Mouse (Mus musculus): Measurements from ENCODE around the gene Dusp1. TPM values are rescaled to one million over a fixed set of nuclear protein-coding genes. Genes with fewer than 3 reads are reported as not detected.
A peak's percentile ranks its signal among the peaks of the same experiment; 100 is the strongest.

The Dusp1 gene
- polyA plus RNA-seq, 1 experiment from 2014 or later, result 27.1 TPM

DNA sequence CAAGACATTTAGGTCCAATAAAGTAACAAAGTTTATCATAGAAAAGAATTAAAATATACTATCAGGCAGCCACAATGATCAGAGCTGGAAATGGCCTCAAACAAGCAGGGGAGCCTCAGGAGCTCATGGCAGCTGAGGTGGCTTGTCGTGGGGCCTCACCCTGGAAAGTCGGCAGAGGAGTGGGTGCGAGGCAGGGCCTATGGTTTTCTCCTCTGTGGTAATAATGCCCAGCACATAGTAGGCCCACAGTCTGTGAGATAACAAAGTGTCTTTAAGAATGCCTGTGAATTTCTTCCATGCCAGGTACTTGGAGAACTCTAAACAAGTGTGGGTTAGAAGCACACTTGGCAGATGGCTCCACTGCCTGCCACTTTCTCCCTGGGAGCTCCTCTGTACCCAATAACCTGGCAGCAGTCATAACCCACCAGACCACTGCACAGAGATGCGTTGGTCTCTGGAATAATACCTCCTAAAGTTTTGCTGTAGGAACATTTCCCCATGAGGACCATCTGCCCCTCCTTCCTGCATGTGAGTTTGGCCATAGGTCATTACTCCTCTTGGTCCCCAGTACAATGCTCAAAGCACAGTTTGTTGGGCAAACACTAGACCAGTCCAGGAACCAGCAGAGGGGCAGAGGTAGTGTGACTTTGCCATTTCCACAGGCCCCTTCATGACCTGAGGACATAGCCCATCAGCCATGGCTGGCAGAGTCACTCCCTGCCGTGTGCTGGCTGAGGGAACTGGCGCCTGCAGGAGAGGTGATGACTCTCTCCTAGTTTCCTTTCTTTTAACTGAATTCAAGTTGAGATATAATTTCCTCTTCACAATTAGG, 48.3 kb downstream of the Dusp1 start:
- H3K9me3 ChIP-seq (ENCODE audit: control insufficient read depth, low read length), result no peaks in the 10 kb centered on the region
- H3K4me2 ChIP-seq (ENCODE audit: low read length), result no peak overlapping the region
- no peak overlapping the region for H3K4me3 ChIP-seq (ENCODE audit: low read length)
- peaks cover 5% of the 10 kb centered on the region; the same call in 1 of the 2 replicates for H3K4me1 ChIP-seq (ENCODE audit: control insufficient read depth, insufficient read depth, low read depth, low read length)
- H3K27ac ChIP-seq (ENCODE audit: low read depth, low read length), result no peak overlapping the region
- no peaks in the 10 kb centered on the region for H3K27me3 ChIP-seq (replicated peaks; ENCODE audit: control insufficient read depth, insufficient read depth, low read length)
- H3K36me3 ChIP-seq (ENCODE audit: control insufficient read depth, insufficient read depth, low read length), result no peaks in the 10 kb centered on the region
- 80% methylated on average over 6 of the region's 6 CpGs for WGBS
- no peak for ATAC-seq
- no peak overlapping the region for H3K9ac ChIP-seq (ENCODE audit: low read depth, low read length)

DNA sequence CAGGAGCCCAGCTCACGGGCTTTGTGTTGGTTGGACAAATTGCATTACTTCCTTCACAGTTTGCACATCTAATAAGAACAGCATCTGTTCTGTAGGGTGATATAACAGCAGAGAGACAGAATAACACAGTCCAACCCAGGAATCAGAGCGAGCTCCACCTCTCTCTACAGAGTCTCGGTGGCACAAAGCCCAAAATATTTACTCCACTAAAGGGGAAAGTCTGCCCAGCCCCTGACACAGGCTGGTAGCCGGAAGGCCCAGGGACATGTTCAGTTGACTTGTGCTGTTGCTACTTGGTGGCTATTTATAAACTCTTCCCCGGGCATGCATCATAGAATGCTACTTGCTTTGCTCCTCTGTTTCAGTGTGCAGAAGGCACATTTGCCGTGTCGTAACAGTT, 49.0 kb downstream of the Dusp1 start:
- no peak for ATAC-seq
- WGBS, result 73% methylated on average over 7 of the region's 7 CpGs
- no peak overlapping the region for H3K4me2 ChIP-seq (ENCODE audit: low read length)
- no peak overlapping the region for H3K27ac ChIP-seq (ENCODE audit: low read depth, low read length)
- H3K9ac ChIP-seq (ENCODE audit: low read depth, low read length), result no peak overlapping the region
- H3K4me3 ChIP-seq (ENCODE audit: low read length), result no peak overlapping the region
- H3K36me3 ChIP-seq (ENCODE audit: control insufficient read depth, insufficient read depth, low read length), result no peaks in the 10 kb centered on the region
- peaks cover 5% of the 10 kb centered on the region; the same call in 1 of the 2 replicates for H3K4me1 ChIP-seq (ENCODE audit: control insufficient read depth, insufficient read depth, low read depth, low read length)
- H3K9me3 ChIP-seq (ENCODE audit: control insufficient read depth, low read length), result no peaks in the 10 kb centered on the region
- no peaks in the 10 kb centered on the region for H3K27me3 ChIP-seq (replicated peaks; ENCODE audit: control insufficient read depth, insufficient read depth, low read length)

DNA sequence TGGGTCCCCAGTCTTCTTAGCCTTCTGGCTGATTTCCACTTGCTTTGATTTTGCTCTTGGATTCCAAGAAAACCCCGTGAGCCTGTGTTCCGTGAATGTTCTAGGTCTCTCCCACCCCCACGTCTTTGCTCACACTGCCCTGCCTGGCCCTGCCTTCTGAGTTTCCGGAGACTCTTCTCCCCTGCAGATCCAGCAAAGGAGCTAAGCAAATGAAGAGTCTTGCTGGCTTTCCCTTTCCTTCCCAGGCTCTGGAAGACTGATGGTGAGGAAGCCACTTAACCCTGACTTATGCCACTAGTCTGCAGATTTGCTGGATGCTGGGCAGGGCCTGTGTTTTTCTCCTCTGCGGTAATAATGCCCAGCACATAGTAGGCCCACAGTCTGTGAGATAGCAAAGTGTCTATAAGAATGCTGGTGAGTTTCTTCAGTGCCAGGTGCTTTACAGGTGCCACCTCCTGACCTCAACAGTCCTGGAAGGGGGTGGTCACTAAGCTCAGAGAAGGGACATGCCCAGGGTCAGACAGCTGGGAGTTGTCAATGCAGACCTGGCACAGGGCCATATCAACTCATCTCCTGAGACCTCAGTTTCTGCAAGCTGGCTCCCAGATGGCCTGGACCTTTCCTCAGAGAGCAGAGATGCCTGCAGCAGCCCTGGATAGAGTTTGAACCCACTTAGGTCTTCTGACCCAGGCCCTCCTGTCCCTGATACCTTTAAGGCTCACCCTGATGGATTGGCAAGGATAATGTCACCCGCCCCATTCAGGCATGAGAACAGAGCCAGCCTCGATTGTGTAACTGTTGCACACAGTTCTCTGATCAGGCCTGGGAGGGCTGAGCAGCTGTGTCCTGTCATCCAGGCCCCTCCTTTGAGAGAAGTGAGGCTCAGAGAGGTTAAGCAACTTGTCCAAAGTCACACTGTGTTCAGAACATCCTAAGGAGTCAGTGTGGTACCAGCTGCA, 49.8 kb downstream of the Dusp1 start:
- H3K27ac ChIP-seq (ENCODE audit: low read depth, low read length), result no peak overlapping the region
- peaks cover 5% of the 10 kb centered on the region for H3K4me1 ChIP-seq (ENCODE audit: control insufficient read depth, insufficient read depth, low read depth, low read length)
- H3K9me3 ChIP-seq (ENCODE audit: control insufficient read depth, low read length), result no peaks in the 10 kb centered on the region
- no peak overlapping the region for H3K9ac ChIP-seq (ENCODE audit: low read depth, low read length)
- 69% methylated on average over 7 of the region's 7 CpGs for WGBS
- H3K27me3 ChIP-seq (replicated peaks; ENCODE audit: control insufficient read depth, insufficient read depth, low read length), result no peaks in the 10 kb centered on the region
- ATAC-seq, result no peak
- no peaks in the 10 kb centered on the region for H3K36me3 ChIP-seq (ENCODE audit: control insufficient read depth, insufficient read depth, low read length)
- H3K4me2 ChIP-seq (ENCODE audit: low read length), result no peak overlapping the region
- H3K4me3 ChIP-seq (ENCODE audit: low read length), result no peak overlapping the region

DNA sequence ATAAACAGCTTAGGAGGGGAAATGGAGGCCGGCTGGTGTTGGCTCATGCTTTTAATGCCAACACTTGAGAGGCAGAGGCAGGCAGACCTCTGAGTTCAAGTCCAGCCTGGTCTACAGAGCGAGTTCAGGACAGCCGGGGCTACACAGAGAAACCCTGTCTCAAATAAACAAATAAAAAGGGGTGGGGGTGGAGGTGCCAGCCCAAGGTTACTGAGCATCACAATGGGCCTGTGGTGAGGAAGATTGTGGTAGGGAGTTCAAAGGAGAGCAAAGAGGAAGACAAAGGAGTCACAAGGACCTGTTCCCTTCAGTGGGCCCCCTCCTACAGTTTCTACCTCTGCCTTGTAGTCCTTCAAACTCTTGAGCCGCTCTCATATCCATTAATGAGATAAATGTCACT, 50.7 kb downstream of the Dusp1 start:
- Histone ChIP-seq H3K9me3 (ENCODE audit: control insufficient read depth, low read length) (no peaks in the 10 kb centered on the region), H3K4me2 (ENCODE audit: low read length) (no peak overlapping the region), H3K9ac (ENCODE audit: low read depth, low read length) (no peak overlapping the region), H3K27ac (ENCODE audit: low read depth, low read length) (no peak overlapping the region), H3K36me3 (ENCODE audit: control insufficient read depth, insufficient read depth, low read length) (peaks cover under 1% of the 10 kb centered on the region; the same call in 1 of the 2 replicates), H3K27me3 (replicated peaks; ENCODE audit: control insufficient read depth, insufficient read depth, low read length) (no peaks in the 10 kb centered on the region), H3K4me1 (ENCODE audit: control insufficient read depth, insufficient read depth, low read depth, low read length) (peaks cover 14% of the 10 kb centered on the region), H3K4me3 (ENCODE audit: low read length) (no peak overlapping the region)
- 64% methylated on average over 4 of the region's 4 CpGs for WGBS
- no peak for ATAC-seq

DNA sequence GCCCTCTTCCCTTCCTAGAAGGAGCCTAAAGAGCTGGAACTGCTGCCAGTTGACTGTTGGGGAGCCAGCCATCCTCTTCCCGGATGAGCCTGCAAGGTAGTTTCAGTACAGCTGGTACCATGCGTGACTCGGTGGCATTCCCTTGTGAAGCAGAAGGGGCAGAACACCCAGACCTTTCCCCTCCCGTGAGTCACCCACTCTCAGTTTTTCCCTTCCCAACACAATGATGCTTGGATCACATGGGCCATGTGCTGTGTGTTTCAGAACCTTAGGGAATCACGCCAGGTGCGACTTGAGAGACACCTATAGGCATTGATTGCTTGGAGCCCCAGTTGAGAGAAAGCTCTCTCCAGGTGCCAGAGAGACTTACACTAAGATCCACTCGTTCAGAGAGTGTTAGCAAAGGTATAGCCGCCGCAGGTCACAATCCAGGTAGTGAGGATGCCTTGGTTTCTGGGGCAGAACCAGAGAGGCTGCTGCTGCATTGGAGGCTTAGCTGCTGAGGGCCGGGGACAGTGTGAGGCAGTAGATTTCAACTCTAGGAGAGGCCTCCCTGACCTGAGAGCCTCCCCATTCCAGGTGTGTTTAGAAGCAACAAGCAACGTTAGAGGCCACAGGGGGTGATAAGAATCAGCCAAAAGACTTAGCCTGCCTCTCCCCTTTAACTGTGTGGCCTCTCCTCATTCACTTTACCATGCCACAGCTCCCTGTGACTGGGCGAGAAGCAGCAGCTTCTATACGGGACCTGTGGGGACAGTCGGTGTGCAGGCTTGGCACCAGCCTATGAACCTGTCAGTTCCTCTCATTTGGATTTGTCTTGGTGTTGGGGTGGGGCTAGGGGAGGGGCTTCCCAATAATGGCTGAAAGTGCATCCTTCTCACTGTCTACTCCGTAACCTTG, 51.5 kb downstream of the Dusp1 start:
- ATAC-seq, result no peak
- H3K4me1 ChIP-seq (ENCODE audit: control insufficient read depth, insufficient read depth, low read depth, low read length), result peaks cover 20% of the 10 kb centered on the region

DNA sequence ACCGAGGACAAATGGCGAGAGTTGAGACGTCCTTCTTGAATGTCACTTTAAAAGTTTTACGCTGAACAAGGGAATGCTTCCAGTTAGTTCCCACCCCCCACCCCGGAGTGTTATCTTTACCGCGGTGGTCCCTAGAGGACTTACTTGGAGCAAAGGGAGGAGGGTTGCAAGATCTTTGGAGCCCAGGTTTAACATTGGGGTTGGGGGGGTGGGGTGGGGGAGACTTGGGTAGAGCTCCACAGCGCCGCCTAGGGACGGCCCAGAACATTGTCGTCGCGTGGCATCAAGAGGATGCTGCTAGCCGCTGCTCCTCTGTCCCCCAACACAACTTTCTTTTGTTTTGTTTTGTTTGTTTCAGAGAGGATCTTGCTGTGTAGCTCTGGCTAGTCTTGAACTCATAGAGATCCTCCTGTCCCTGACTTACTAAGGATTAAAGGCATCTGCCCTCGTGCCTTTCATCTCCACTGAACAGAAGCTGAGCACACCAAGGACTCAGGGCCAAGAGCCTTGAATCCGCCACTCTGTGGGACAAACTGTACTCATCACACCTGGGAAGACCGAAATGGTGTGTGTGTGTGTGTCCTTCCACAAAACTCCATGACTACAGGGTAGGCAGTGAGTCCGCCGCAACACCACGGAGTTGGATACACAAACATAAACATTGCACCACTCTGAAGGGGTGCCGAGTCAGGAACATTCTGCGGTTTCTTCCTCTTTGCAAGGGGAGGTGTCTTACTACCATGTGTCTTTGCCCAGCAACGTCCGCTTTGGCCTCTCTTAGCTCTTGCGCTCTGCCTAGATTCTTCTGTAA, 52.8 kb downstream of the Dusp1 start:
- H3K27me3 ChIP-seq (replicated peaks; ENCODE audit: control insufficient read depth, insufficient read depth, low read length), result no peaks in the 10 kb centered on the region
- H3K4me1 ChIP-seq (ENCODE audit: control insufficient read depth, insufficient read depth, low read depth, low read length), result peaks cover 32% of the 10 kb centered on the region
- peak overlapping the region; percentile 71 for H3K9ac ChIP-seq (ENCODE audit: low read depth, low read length)
- H3K36me3 ChIP-seq (ENCODE audit: control insufficient read depth, insufficient read depth, low read length), result peaks cover 3% of the 10 kb centered on the region; the same call in 1 of the 2 replicates
- H3K4me2 ChIP-seq (ENCODE audit: low read length), result peak overlapping the region; percentile 87
- peak overlapping the region; percentile 95 for H3K27ac ChIP-seq (ENCODE audit: low read depth, low read length)
- H3K9me3 ChIP-seq (ENCODE audit: control insufficient read depth, low read length), result no peaks in the 10 kb centered on the region
- 28% methylated on average over 25 of the region's 25 CpGs for WGBS
- H3K4me3 ChIP-seq (ENCODE audit: low read length), result peak overlapping the region; percentile 64
- no peak for ATAC-seq

More for the DNA sequence above, 51.5 kb downstream of the Dusp1 start:
- Histone ChIP-seq H3K9ac (ENCODE audit: low read depth, low read length) (peak overlapping the region; percentile 15; the same call in 1 of the 2 replicates), H3K36me3 (ENCODE audit: control insufficient read depth, insufficient read depth, low read length) (peaks cover 3% of the 10 kb centered on the region; the same call in 1 of the 2 replicates), H3K27ac (ENCODE audit: low read depth, low read length) (no peak overlapping the region), H3K4me3 (ENCODE audit: low read length) (no peak overlapping the region), H3K27me3 (replicated peaks; ENCODE audit: control insufficient read depth, insufficient read depth, low read length) (no peaks in the 10 kb centered on the region), H3K4me2 (ENCODE audit: low read length) (no peak overlapping the region), H3K9me3 (ENCODE audit: control insufficient read depth, low read length) (no peaks in the 10 kb centered on the region)
- 72% methylated on average over 15 of the region's 15 CpGs for WGBS

DNA sequence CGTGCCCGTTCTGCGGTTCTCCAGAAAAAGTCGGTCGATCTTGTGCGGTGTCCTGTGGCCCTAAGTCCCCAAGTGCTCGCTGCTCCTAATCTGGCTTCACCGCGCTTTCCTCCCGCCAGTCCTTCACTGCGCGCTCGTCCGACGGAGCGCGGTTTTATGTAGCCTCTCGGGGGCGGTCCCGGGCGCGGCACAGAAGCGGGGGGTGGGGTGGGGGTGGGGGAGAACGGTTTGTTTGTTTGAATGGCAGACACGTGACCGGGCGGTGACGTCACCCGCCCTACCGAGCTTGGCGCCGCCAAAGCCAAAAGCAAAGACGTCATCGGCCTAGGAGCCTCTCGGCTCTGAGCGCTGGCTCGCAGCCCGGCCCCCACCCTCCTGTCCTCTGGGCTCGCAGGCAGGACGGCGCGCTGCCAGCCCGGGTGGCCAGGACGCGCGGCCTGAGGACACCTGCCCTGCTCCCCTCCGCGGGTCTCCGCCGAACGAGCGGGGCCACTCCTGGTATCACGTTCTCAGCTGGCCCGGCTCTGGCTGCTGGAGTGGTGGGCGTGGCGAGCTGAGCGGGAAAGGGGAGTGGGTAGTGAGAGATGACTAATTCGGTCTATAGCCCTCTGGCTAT, 53.5 kb downstream of the Dusp1 start:
- peak overlapping the region; percentile 95 for H3K27ac ChIP-seq (ENCODE audit: low read depth, low read length)
- peak overlapping the region; percentile 64 for H3K4me3 ChIP-seq (ENCODE audit: low read length)
- H3K4me2 ChIP-seq (ENCODE audit: low read length), result peak overlapping the region; percentile 87
- H3K27me3 ChIP-seq (replicated peaks; ENCODE audit: control insufficient read depth, insufficient read depth, low read length), result no peaks in the 10 kb centered on the region
- peak overlapping the region; percentile 71 for H3K9ac ChIP-seq (ENCODE audit: low read depth, low read length)
- H3K9me3 ChIP-seq (ENCODE audit: control insufficient read depth, low read length), result no peaks in the 10 kb centered on the region
- peaks cover 39% of the 10 kb centered on the region for H3K4me1 ChIP-seq (ENCODE audit: control insufficient read depth, insufficient read depth, low read depth, low read length)
- H3K36me3 ChIP-seq (ENCODE audit: control insufficient read depth, insufficient read depth, low read length), result peaks cover 3% of the 10 kb centered on the region; the same call in 1 of the 2 replicates
- ATAC-seq, result peak; percentile 86
- under 1% methylated on average over 50 of the region's 58 CpGs for WGBS
